Comparison of ENCODE assay signal across 9 mouse cellular contexts in genomic region chr1:74771931-74772620, GRCm38 (mm10). TPM values are rescaled to one million over a fixed set of nuclear protein-coding genes. Genes with fewer than 3 reads are reported as not detected.
DNase-seq lines count a peak whose midpoint lies in the region; ATAC-seq and TF ChIP-seq lines count a peak whose summit lies in the region.
"Had no signal": no experiment of that assay in that cellular context is flagged by ENCODE, and none has a peak within 500 bp of the region (broad histone marks: within the 10 kb centered on the region; RNA-seq: fewer than 3 reads in every experiment).

No protein-coding gene starts in this region.

- H3K27me3 ChIP-seq in liver, postnatal 0 days (ENCODE audit: insufficient read depth, low read length), result peaks cover 80% of the 10 kb centered on the region

- peaks cover 5% of the 10 kb centered on the region; the same call in 1 of the 2 replicates for H3K4me1 ChIP-seq in liver, postnatal 0 days (ENCODE audit: insufficient read depth)

- ATAC-seq in liver, postnatal 0 days, result no peak
- no peak for ATAC-seq in activated CD4-positive, CD25-positive, alpha-beta regulatory T cell, adult 4 months

- H3K4me3 ChIP-seq in layer of hippocampus, adult 2 months, result peak overlapping the region; percentile 46
- peak overlapping the region; percentile 24 for H3K4me3 ChIP-seq in liver, postnatal 0 days (ENCODE audit: low read depth, low read length)

- no peak overlapping the region for H3K27ac ChIP-seq in layer of hippocampus, adult 2 months
- no peak overlapping the region for H3K27ac ChIP-seq in liver, postnatal 0 days (ENCODE audit: low read depth)

- H3K4me2 ChIP-seq in liver, postnatal 0 days (ENCODE audit: low read depth, low read length), result peak overlapping the region; percentile 61

- no peak for TF ChIP-seq EP300 in liver, postnatal 0 days (IDR thresholded peaks at IDR 0.05; ENCODE audit: low read depth)

- H3K9me3 ChIP-seq in liver, postnatal 0 days (ENCODE audit: low read length), result no peaks in the 10 kb centered on the region

- TF ChIP-seq CTCF in layer of hippocampus, adult 2 months (conservative IDR thresholded peaks at IDR 0.05), result no peak
- TF ChIP-seq CTCF in liver, postnatal 0 days (IDR thresholded peaks at IDR 0.05; ENCODE audit: low read depth), result no peak

- WGBS in liver, postnatal 0 days (ENCODE audit: insufficient replicate concordance), result 4% methylated on average over 43 of the region's 51 CpGs

- H3K9ac ChIP-seq in liver, postnatal 0 days (replicated peaks), result no peak overlapping the region

- intact Hi-C loops in heart, postnatal 36 days (cut with DNase I), result no loop called here

- no peaks in the 10 kb centered on the region for H3K36me3 ChIP-seq in liver, postnatal 0 days (replicated peaks; ENCODE audit: insufficient read depth, low read length)

- no peak for DNase-seq in layer of hippocampus, adult 2 months (ENCODE audit: low spot score in 2 of 2)
- DNase-seq in layer of hippocampus, postnatal 25 days (ENCODE audit: extremely low spot score in 1 of 2, low spot score in 1 of 2), result no peak
- DNase-seq in adrenal gland, postnatal 25 days, result peak; percentile 46
- DNase-seq in heart, postnatal 36 days, result peak; percentile 20 to 40
- no peak for DNase-seq in liver, postnatal 0 days
- no peak for DNase-seq in cerebellum, postnatal 14 days
- no peak for DNase-seq in frontal cortex, postnatal 36 days (ENCODE audit: low spot score in 2 of 2)

RNA-seq across cellular contexts. Expression of gene Wnt6, which starts 0.4 kb away (rescaled TPM):
- 1 to 10 TPM in 1 of 2 experiments, under 1 TPM in 1; 0.79 to 1.1 TPM for total RNA-seq in layer of hippocampus, adult 2 months (2021)
- total RNA-seq in layer of hippocampus, postnatal 25 days (2021), result under 1 TPM in 1 of 2 experiments, not detected in 1; 0.37 TPM
- total RNA-seq in adrenal gland, postnatal 25 days (2021), result 1.8 and 2.5 TPM in 2 replicates
- under 1 TPM; 0.14 to 0.33 TPM for total RNA-seq in heart, postnatal 36 days (2021)
- polyA plus RNA-seq in liver, postnatal 0 days (2015; fragmentation: Nextera tagmentation; extraction: Ambion mirVana), result 0.07 and 0.12 TPM in 2 replicates
- polyA plus RNA-seq in activated CD4-positive, CD25-positive, alpha-beta regulatory T cell, adult 4 months (2017; shearing (Covaris generic)), result not detected

RNA-seq across cellular contexts. Expression of gene Wnt10a, which starts 19.2 kb away (rescaled TPM):
- 1 to 10 TPM; 2.5 to 3.3 TPM for total RNA-seq in layer of hippocampus, adult 2 months (2021)
- total RNA-seq in layer of hippocampus, postnatal 25 days (2021), result 1 to 10 TPM; 2.0 to 2.2 TPM
- 0.27 TPM in 1 of 2 replicates, not detected in the other for total RNA-seq in adrenal gland, postnatal 25 days (2021)
- not detected for total RNA-seq in heart, postnatal 36 days (2021)
- 0.09 and 0.18 TPM in 2 replicates for polyA plus RNA-seq in liver, postnatal 0 days (2015; fragmentation: Nextera tagmentation; extraction: Ambion mirVana)
- polyA plus RNA-seq in activated CD4-positive, CD25-positive, alpha-beta regulatory T cell, adult 4 months (2017; shearing (Covaris generic)), result under 1 TPM in 1 of 2 experiments, not detected in 1; 0.53 TPM

RNA-seq across cellular contexts. Expression of gene Prkag3, which starts 23.1 kb away (rescaled TPM):
- total RNA-seq in layer of hippocampus, adult 2 months (2021), result not detected
- total RNA-seq in layer of hippocampus, postnatal 25 days (2021), result not detected
- total RNA-seq in adrenal gland, postnatal 25 days (2021), result not detected in 2 replicates
- total RNA-seq in heart, postnatal 36 days (2021), result 1 to 10 TPM; 1.1 to 1.4 TPM
- polyA plus RNA-seq in liver, postnatal 0 days (2015; fragmentation: Nextera tagmentation; extraction: Ambion mirVana), result 0.04 and 0.11 TPM in 2 replicates
- not detected for polyA plus RNA-seq in activated CD4-positive, CD25-positive, alpha-beta regulatory T cell, adult 4 months (2017; shearing (Covaris generic))
- total RNA-seq: left cerebral cortex, postnatal 10 days had no signal

RNA-seq across cellular contexts. Expression of gene Cyp27a1, which starts 58.7 kb away (rescaled TPM):
- 1 to 10 TPM; 2.7 to 3.1 TPM for total RNA-seq in layer of hippocampus, adult 2 months (2021)
- total RNA-seq in layer of hippocampus, postnatal 25 days (2021), result 1 to 10 TPM; 2.5 to 2.9 TPM
- total RNA-seq in adrenal gland, postnatal 25 days (2021), result 15.5 and 16.1 TPM in 2 replicates
- 10 to 100 TPM; 13.5 to 18.4 TPM for total RNA-seq in heart, postnatal 36 days (2021)
- polyA plus RNA-seq in liver, postnatal 0 days (2015; fragmentation: Nextera tagmentation; extraction: Ambion mirVana), result 30.0 and 31.5 TPM in 2 replicates
- polyA plus RNA-seq in activated CD4-positive, CD25-positive, alpha-beta regulatory T cell, adult 4 months (2017; shearing (Covaris generic)), result under 1 TPM in 1 of 2 experiments, not detected in 1; 0.33 TPM

Comparison
In these comparisons a context has a peak if more than half of its experiments do, and no peak if none do; other contexts are left out.
1. DNase-seq: peak in adrenal gland, postnatal 25 days (single experiment) and heart, postnatal 36 days (2 of 2); none in layer of hippocampus, adult 2 months (0 of 2), layer of hippocampus, postnatal 25 days (0 of 2), liver, postnatal 0 days (single experiment), cerebellum, postnatal 14 days (0 of 2) and frontal cortex, postnatal 36 days (0 of 2).